Mouse (Mus musculus) lung, embryonic 14.5 days (tissue): ENCODE results near the gene Mrps18c. TPM values are rescaled to one million over a fixed set of nuclear protein-coding genes. Genes with fewer than 3 reads are reported as not detected.

ENCODE experiments used
- ATAC-seq: fragments of 200-750 bp; cut with Nextera tagmentation; 2 replicates; pipeline ENCODE4 v1.8.0; 2017; ENCODE audit warnings: mild to moderate bottlenecking, moderate TSS enrichment, moderate library complexity; ENCODE audit not compliant: insufficient read depth
- DNase-seq: peaks from one replicate; pipeline ENCODE4 v3.0.0-alpha.2; 2015
- H3K27ac ChIP-seq: fragments of 300-500 bp; sonication (generic); 2 replicates; pipeline ENCODE4 v1.5.1; 2014; ENCODE audit warnings: low read depth, mild to moderate bottlenecking, moderate library complexity
- H3K27me3 ChIP-seq: fragments of 300-500 bp; sonication (generic); 2 replicates; pipeline ENCODE4 v1.6.1; 2014; ENCODE audit warnings: low read length, control low read depth; ENCODE audit not compliant: insufficient read depth
- H3K36me3 ChIP-seq: fragments of 300-500 bp; sonication (generic); 2 replicates; pipeline ENCODE4 v1.6.1; 2014; ENCODE audit warnings: control low read depth; ENCODE audit not compliant: insufficient read depth
- H3K4me1 ChIP-seq: fragments of 300-500 bp; sonication (generic); 2 replicates; pipeline ENCODE4 v1.6.1; 2014; ENCODE audit warnings: antibody characterized with exemption, control low read depth; ENCODE audit not compliant: insufficient read depth
- H3K4me2 ChIP-seq: fragments of 300-500 bp; sonication (generic); 2 replicates; pipeline ENCODE4 v1.6.1; 2014; ENCODE audit warnings: mild to moderate bottlenecking
- H3K4me3 ChIP-seq: fragments of 300-500 bp; sonication (generic); 2 replicates; pipeline ENCODE4 v1.5.1; 2014; ENCODE audit warnings: low read depth, low read length
- H3K9ac ChIP-seq: fragments of 300-500 bp; sonication (generic); 2 replicates; pipeline ENCODE4 v1.6.1; 2014
- H3K9me3 ChIP-seq: fragments of 300-500 bp; sonication (generic); 2 replicates; pipeline ENCODE4 v1.6.1; 2016; ENCODE audit warnings: low read depth, low read length, control low read depth
- CTCF ChIP-seq: IDR thresholded peaks from 2 replicates; pipeline ENCODE4 v1.5.1; 2016; ENCODE audit warnings: antibody characterized with exemption, low read depth
- WGBS: fragments of 180-500 bp; shearing (Covaris S2); extraction: QIAGEN DNeasy Blood & Tissue Kit; methylation state at CpG from one replicate; pipeline ENCODE4 v1.1.7; 2014; 5-methylcytosine and 5-hydroxymethylcytosine counted together
- polyA plus RNA-seq: library from polyadenylated mRNA; unstranded; fragments of >200 nt; fragmentation: Nextera tagmentation; extraction: Ambion mirVana; gene quantifications from 2 replicates; pipeline ENCODE4 v1.2.1, GENCODE M21; 2014

The Mrps18c gene
- polyA plus RNA-seq, 1 experiment from 2014 or later: 161 TPM

DNA sequence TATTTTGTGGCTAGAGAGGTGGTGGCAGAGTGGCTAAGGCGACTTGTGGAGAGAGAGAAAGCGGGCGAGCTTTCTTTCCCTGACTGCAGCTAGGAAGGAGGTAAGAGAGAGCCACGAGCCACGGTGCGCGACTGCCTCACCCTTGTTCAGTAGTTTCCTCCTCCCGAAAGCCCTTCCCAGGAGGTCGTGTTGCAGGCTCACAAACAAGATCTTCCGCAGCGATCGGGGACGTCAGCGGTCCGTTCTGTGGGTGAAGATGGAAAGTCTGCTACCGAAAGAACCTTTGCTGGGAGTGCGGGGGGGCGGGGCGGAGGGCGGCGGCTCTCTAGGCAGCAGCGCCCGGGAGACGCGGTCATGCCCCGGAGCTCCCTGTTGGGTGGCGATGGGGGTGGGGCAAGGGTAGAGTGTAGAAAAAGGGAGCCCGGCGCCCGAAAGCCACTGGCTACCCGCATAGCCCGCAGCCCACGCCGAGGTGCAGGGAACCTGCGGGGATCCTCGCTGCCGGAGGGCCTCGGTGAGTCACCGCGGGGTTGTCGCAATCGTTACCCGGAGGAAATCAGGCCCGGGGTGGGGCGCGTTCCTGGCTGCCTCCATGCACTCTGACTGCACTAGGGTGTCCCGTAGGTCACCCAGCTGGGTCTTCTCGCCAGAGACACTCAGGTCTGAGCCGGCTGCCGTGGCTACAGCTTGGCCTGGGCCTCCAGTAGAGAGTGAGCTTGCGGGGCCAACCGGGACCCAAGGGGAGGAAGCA is 47.6 kb downstream of the Mrps18c start:
- Histone ChIP-seq H3K36me3 (no peaks in the 10 kb centered on the region), H3K4me2 (peak overlapping the region; percentile 99), H3K4me3 (peak overlapping the region; percentile 59), H3K27me3 (peaks cover 32% of the 10 kb centered on the region; the same call in 1 of the 2 replicates), H3K9me3 (peaks cover 8% of the 10 kb centered on the region), H3K9ac (peak overlapping the region; percentile 59), H3K27ac (peak overlapping the region; percentile 16; the same call in 1 of the 2 replicates), H3K4me1 (peaks cover 3% of the 10 kb centered on the region; the same call in 1 of the 2 replicates)
- DNase-seq (peak; percentile 64), ATAC-seq (peak; percentile 82)
- WGBS: under 1% methylated on average over 51 of the region's 52 CpGs
- TF ChIP-seq CTCF: no peak

DNA sequence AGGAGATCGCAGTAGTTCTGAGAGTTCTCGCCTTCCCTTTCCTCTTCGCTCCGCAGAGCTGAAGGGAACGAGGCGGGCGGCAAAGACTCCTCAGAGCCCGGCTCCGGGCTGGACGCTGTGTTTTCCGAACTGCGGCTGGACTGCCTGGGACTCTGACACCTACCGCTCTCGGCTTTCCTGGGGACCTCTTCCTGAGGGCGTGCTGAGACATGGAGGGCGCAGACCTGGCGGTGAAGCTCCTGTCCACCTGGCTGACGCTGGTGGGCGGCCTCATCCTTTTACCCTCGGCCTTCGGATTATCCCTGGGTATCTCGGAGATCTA is 48.1 kb downstream of the Mrps18c start:
- ATAC-seq (no peak), DNase-seq (no peak)
- H3K4me2 ChIP-seq: peak overlapping the region; percentile 99
- H3K36me3 ChIP-seq: no peaks in the 10 kb centered on the region
- H3K4me3 ChIP-seq: peak overlapping the region; percentile 59
- no peak overlapping the region for H3K27ac ChIP-seq
- TF ChIP-seq CTCF: no peak
- peak overlapping the region; percentile 59 for H3K9ac ChIP-seq
- H3K4me1 ChIP-seq: peaks cover 3% of the 10 kb centered on the region; the same call in 1 of the 2 replicates
- 1% methylated on average over 22 of the region's 22 CpGs for WGBS
- peaks cover 8% of the 10 kb centered on the region for H3K9me3 ChIP-seq
- H3K27me3 ChIP-seq: peaks cover 32% of the 10 kb centered on the region; the same call in 1 of the 2 replicates

DNA sequence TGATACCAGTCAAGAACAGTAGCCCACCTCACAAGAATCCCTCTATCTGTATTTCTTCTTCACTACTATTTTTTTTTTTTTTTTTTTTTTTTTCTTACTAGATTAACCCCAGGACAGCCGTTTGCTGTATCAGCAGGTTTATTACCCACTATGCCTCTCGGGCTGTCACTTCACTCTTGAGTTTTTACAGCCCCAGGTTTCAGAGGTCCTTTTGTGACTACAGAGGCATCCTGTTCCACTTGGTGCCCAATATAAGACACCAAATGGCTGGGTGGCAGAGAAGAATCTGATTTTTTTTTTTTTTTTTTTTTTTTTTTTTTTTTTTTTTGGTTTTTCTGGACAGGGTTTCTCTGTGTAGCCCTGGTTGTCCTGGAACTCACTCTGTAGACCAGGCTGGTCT is 48.7 kb downstream of the Mrps18c start:
- no peaks in the 10 kb centered on the region for H3K36me3 ChIP-seq
- peak overlapping the region; percentile 59; the same call in 1 of the 2 replicates for H3K4me3 ChIP-seq
- no peak for TF ChIP-seq CTCF
- H3K9me3 ChIP-seq: peaks cover 3% of the 10 kb centered on the region
- H3K4me2 ChIP-seq: peak overlapping the region; percentile 99
- peaks cover 3% of the 10 kb centered on the region; the same call in 1 of the 2 replicates for H3K4me1 ChIP-seq
- no peak for ATAC-seq
- H3K27me3 ChIP-seq: peaks cover 32% of the 10 kb centered on the region; the same call in 1 of the 2 replicates
- H3K9ac ChIP-seq: no peak overlapping the region
- DNase-seq: no peak
- H3K27ac ChIP-seq: no peak overlapping the region
- WGBS: 4% methylated on average over 2 of the region's 2 CpGs

DNA sequence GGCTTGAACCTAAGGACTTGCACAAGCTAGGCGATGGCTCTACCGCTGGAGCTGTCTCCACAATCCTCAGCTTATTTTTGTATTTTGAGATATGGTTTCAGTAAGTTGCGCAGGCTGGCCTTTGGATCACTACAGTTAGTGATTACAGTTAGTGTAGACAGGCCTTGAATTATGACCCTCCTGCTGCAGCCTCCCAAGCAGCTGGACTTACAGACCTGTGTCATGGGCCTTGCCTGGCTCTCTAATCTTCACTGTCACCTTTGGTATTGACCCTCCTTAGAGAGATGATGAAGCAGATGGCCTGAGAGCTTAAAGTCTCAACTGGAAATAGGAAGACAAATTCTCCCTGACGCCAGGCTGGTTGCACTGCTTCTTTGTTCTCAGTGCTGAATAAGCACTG is 55.5 kb downstream of the Mrps18c start:
- Histone ChIP-seq H3K4me3 (no peak overlapping the region), H3K4me1 (no peaks in the 10 kb centered on the region), H3K9me3 (no peaks in the 10 kb centered on the region), H3K27ac (no peak overlapping the region), H3K4me2 (no peak overlapping the region), H3K9ac (no peak overlapping the region), H3K27me3 (no peaks in the 10 kb centered on the region), H3K36me3 (no peaks in the 10 kb centered on the region)
- TF ChIP-seq CTCF: no peak
- ATAC-seq (no peak), DNase-seq (no peak)
- 74% methylated on average over 4 of the region's 4 CpGs for WGBS

Other genes with a start within 250 kb of the Mrps18c start
- 10.0 and 11.5 TPM in 2 replicates for gene Plac8, start 226.4 kb upstream of the Mrps18c start, polyA plus RNA-seq
- gene Coq2, start 123.5 kb upstream of the Mrps18c start, polyA plus RNA-seq: 68.7 and 70.9 TPM in 2 replicates
- gene Hpse, start 78.9 kb upstream of the Mrps18c start, polyA plus RNA-seq: 3.2 and 3.4 TPM in 2 replicates
- gene Helq, start within 50 bp of the Mrps18c start, polyA plus RNA-seq: 20.3 and 21.6 TPM in 2 replicates
- 30.2 and 32.0 TPM in 2 replicates for gene Abraxas1, start 22.3 kb downstream of the Mrps18c start, polyA plus RNA-seq
- gene Gpat3, start 47.1 kb downstream of the Mrps18c start, polyA plus RNA-seq: 0.63 and 0.93 TPM in 2 replicates